Mouse (Mus musculus) CH12.LX (cell line): ENCODE measurements around the gene Aox1. TPM values are rescaled to one million over a fixed set of nuclear protein-coding genes. Genes with fewer than 3 reads are reported as not detected.

Experiments
- DNase-seq: peaks from one replicate; pipeline ENCODE4 v3.0.0-alpha.2; 2013; ENCODE audit errors: extremely low read depth
- H3K27ac ChIP-seq: 2 replicates; pipeline ENCODE4 v1.5.1; 2012; ENCODE audit warnings: low read depth, mild to moderate bottlenecking, control low read depth, moderate library complexity; ENCODE audit not compliant: insufficient read depth
- H3K27me3 ChIP-seq: replicated peaks from 2 replicates; pipeline ENCODE3; 2012; ENCODE audit warnings: inconsistent platforms
- H3K36me3 ChIP-seq, 2 experiments: replicated peaks in 1 of 2; 2 replicates each; pipeline versions ENCODE3 to v1.6.1; 2012; ENCODE audit warnings: inconsistent platforms in 1 of 2, low read length in 1 of 2, mild to moderate bottlenecking in 1 of 2, mixed read lengths in 1 of 2, moderate library complexity in 1 of 2; ENCODE audit not compliant: control insufficient read depth in 1 of 2, insufficient read depth in 1 of 2
- H3K4me1 ChIP-seq, 2 experiments: 2 replicates each; pipeline ENCODE4 v1.6.1; 2012; ENCODE audit warnings: inconsistent platforms in 1 of 2, moderate library complexity in 1 of 2; ENCODE audit not compliant: insufficient read depth in 2 of 2, control insufficient read depth in 1 of 2
- H3K4me2 ChIP-seq: 2 replicates; pipeline ENCODE4 v1.6.1; 2012; ENCODE audit warnings: low read depth, mild to moderate bottlenecking, control low read depth; ENCODE audit not compliant: poor library complexity, insufficient read depth, severe bottlenecking
- H3K4me3 ChIP-seq, 3 experiments: fragments of 150-350 bp in 1 of 3; sonication (generic) in 1 of 3; replicated peaks in 1 of 3; 2 replicates each; pipeline versions ENCODE3 to v1.5.1; 2011 to 2012; ENCODE audit warnings: low read depth in 2 of 3, low read length in 2 of 3, mild to moderate bottlenecking in 2 of 3, moderate library complexity in 2 of 3, control low read depth in 1 of 3, improper control_type of control experiment in 1 of 3, inconsistent platforms in 1 of 3, mixed read lengths in 1 of 3; ENCODE audit not compliant: poor library complexity in 1 of 3
- H3K79me2 ChIP-seq: replicated peaks from 2 replicates; pipeline ENCODE4 v1.6.1; 2012; ENCODE audit warnings: mild to moderate bottlenecking, moderate library complexity; ENCODE audit not compliant: control insufficient read depth, poor library complexity, insufficient read depth, severe bottlenecking; ENCODE audit errors: extremely low read depth
- H3K9ac ChIP-seq: 2 replicates; pipeline ENCODE4 v1.6.1; 2012; ENCODE audit warnings: low read depth, mild to moderate bottlenecking, control low read depth, moderate library complexity; ENCODE audit not compliant: insufficient read depth
- H3K9me3 ChIP-seq: replicated peaks from 2 replicates; pipeline ENCODE3; 2012; ENCODE audit warnings: low read length, inconsistent platforms, mixed read lengths
- CHD1 ChIP-seq: IDR thresholded peaks from 2 replicates; pipeline ENCODE4 v1.6.1; 2012; ENCODE audit warnings: low read depth, low read length, improper control_type of control experiment, inconsistent platforms
- CHD2 ChIP-seq: IDR thresholded peaks from 2 replicates; pipeline ENCODE4 v1.6.1; 2011; ENCODE audit warnings: low read length, improper control_type of control experiment
- E2F4 ChIP-seq: IDR thresholded peaks from 2 replicates; pipeline ENCODE4 v1.6.1; 2011; ENCODE audit warnings: low read depth, low read length, improper control_type of control experiment; ENCODE audit not compliant: insufficient replicate concordance
- ELF1 ChIP-seq: IDR thresholded peaks from 2 replicates; pipeline ENCODE4 v1.6.1; 2014; ENCODE audit warnings: low read depth, mild to moderate bottlenecking, inconsistent platforms, low read length, improper control_type of control experiment
- EP300 ChIP-seq: IDR thresholded peaks from 2 replicates; pipeline ENCODE4 v1.6.1; 2011; ENCODE audit warnings: low read length, improper control_type of control experiment
- ETS1 ChIP-seq: conservative IDR thresholded peaks from 2 replicates; pipeline ENCODE4 v1.6.1; 2012; ENCODE audit warnings: low read depth, mild to moderate bottlenecking, inconsistent platforms, low read length, improper control_type of control experiment, moderate library complexity
- HCFC1 ChIP-seq: IDR thresholded peaks from 2 replicates; pipeline ENCODE4 v1.6.1; 2012; ENCODE audit warnings: low read depth, mild to moderate bottlenecking, inconsistent platforms, low read length, improper control_type of control experiment
- IRF4 ChIP-seq: IDR thresholded peaks from 2 replicates; pipeline ENCODE4 v1.6.1; 2014; ENCODE audit warnings: low read depth, mild to moderate bottlenecking, inconsistent platforms, low read length, improper control_type of control experiment
- MAFK ChIP-seq: IDR thresholded peaks from 2 replicates; pipeline ENCODE4 v1.6.1; 2011; ENCODE audit warnings: low read length, improper control_type of control experiment; ENCODE audit not compliant: insufficient replicate concordance
- MAZ ChIP-seq: IDR thresholded peaks from 2 replicates; pipeline ENCODE4 v1.6.1; 2012; ENCODE audit warnings: low read depth, mild to moderate bottlenecking, inconsistent platforms, low read length, improper control_type of control experiment, moderate library complexity
- MEF2A ChIP-seq: IDR thresholded peaks from 2 replicates; pipeline ENCODE4 v1.6.1; 2014; ENCODE audit warnings: low read depth, mild to moderate bottlenecking, inconsistent platforms, low read length, improper control_type of control experiment, borderline replicate concordance
- MXI1 ChIP-seq: IDR thresholded peaks from 2 replicates; pipeline ENCODE4 v1.6.1; 2011; ENCODE audit warnings: mild to moderate bottlenecking, low read depth, low read length, improper control_type of control experiment
- MYC ChIP-seq: IDR thresholded peaks from 2 replicates; pipeline ENCODE4 v1.6.1; 2011; ENCODE audit warnings: low read depth, mild to moderate bottlenecking, improper control_type of control experiment, low read length
- POLR2A ChIP-seq: IDR thresholded peaks from 2 replicates; pipeline ENCODE4 v1.6.1; 2011; ENCODE audit warnings: low read depth, mild to moderate bottlenecking, improper control_type of control experiment, low read length
- RCOR1 ChIP-seq: conservative IDR thresholded peaks from 2 replicates; pipeline ENCODE4 v1.6.1; 2012; ENCODE audit warnings: low read depth, mild to moderate bottlenecking, inconsistent platforms, low read length, improper control_type of control experiment
- SIN3A ChIP-seq: IDR thresholded peaks from 2 replicates; pipeline ENCODE4 v1.6.1; 2012; ENCODE audit warnings: low read length, improper control_type of control experiment, inconsistent platforms
- SMC3 ChIP-seq: IDR thresholded peaks from 2 replicates; pipeline ENCODE4 v1.6.1; 2011; ENCODE audit warnings: low read depth, low read length, improper control_type of control experiment
- TBP ChIP-seq: conservative IDR thresholded peaks from 2 replicates; pipeline ENCODE4 v1.6.1; 2011; ENCODE audit warnings: low read depth, low read length, improper control_type of control experiment
- TCF12 ChIP-seq: IDR thresholded peaks from 2 replicates; pipeline ENCODE4 v1.6.1; 2014; ENCODE audit warnings: low read depth, mild to moderate bottlenecking, inconsistent platforms, low read length, improper control_type of control experiment
- UBTF ChIP-seq: IDR thresholded peaks from 2 replicates; pipeline ENCODE4 v1.6.1; 2012; ENCODE audit warnings: low read depth, mild to moderate bottlenecking, inconsistent platforms, low read length, improper control_type of control experiment, moderate library complexity
- USF1 ChIP-seq: IDR thresholded peaks from 2 replicates; pipeline ENCODE4 v1.6.1; 2014; ENCODE audit warnings: low read depth, mild to moderate bottlenecking, inconsistent platforms, low read length, improper control_type of control experiment
- ZC3H11A ChIP-seq: IDR thresholded peaks from 2 replicates; pipeline ENCODE4 v1.6.1; 2012; ENCODE audit warnings: low read depth, mild to moderate bottlenecking, inconsistent platforms, low read length, improper control_type of control experiment
- dilution Hi-C: fragments of 300-500 bp; cut with MboI; formaldehyde crosslinking; loops from 2 replicates; pipeline ENCODE4 v1.14.3; 2020; ENCODE audit warnings: low sequenced_read_pairs; ENCODE audit not compliant: extremely low pct_unique_long_range_greater_than_20kb, extremely low pct_ligation_motif_present
- in situ Hi-C: fragments of 300-500 bp; cut with MboI; formaldehyde crosslinking; loops from 3 replicates; pipeline ENCODE4 v1.14.3; 2019; ENCODE audit warnings: low sequenced_read_pairs, low pct_ligation_motif_present, low pct_unique_long_range_greater_than_20kb, mixed read lengths
- polyA plus RNA-seq: library from polyadenylated mRNA; unstranded; fragments of >175 nt; gene quantifications from 2 replicates; pipeline ENCODE4 v1.2.1, GENCODE M21; 2012; ENCODE audit warnings: low read depth; ENCODE audit not compliant: insufficient read length
- total RNA-seq, 2 experiments: library from RNA; depleted of rRNA; stranded (reverse); fragments of 300-350 nt in 1 of 2; fragments of >200 nt in 1 of 2; gene quantifications; 2 replicates each; pipeline ENCODE4 v1.2.3; 2012 to 2014

Gene Aox1
- total and polyA plus RNA-seq, 3 experiments = 0.15 to 0.40 TPM; not detected in 1

DNA sequence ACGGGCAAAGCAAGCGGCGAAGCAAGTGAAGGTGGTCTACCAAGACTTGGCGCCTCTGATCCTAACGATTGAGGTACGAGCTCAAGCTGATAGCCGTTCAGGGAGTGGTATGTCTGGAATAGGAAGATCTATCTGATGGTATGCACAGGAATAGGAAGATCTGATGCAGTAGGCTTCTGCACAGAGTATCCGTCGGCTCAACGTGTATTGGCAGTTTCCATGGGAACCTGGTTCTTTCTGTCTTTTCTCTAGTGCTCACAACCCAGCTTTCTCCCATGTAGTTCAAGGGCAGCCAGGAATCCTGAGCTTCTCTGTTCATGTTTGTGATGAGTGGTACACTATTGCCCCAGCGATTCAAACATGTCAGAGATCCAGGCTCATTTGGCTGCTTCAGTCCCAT, 40.4 kb downstream of the Aox1 start:
- H3K79me2 ChIP-seq = no peaks in the 10 kb centered on the region
- dilution Hi-C loops = no loop called here

DNA sequence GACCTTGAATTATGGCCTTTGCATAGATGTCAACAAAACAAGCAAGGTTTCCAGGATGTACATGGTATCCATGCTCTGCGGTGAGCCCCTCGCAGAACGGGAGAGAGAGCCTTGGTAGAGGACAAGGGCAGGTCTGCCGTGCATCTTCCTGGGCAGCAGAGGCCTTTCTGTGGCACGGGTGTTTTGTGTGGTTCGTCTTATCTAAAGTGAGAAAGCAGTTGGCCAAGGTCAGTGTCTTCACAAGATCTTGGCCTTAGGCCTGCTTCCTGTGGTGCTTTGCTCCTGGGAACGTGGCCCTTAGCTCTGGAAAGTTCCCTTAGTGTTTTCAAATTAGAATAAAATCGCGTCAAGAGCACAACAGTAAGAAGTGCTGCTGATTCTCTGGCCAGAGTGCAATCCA, 41.3 kb downstream of the Aox1 start:
- no peak for DNase-seq
- no peaks in the 10 kb centered on the region for H3K36me3 ChIP-seq
- no peaks in the 10 kb centered on the region for H3K9me3 ChIP-seq
- H3K9ac ChIP-seq = no peak overlapping the region
- no peaks in the 10 kb centered on the region for H3K27me3 ChIP-seq
- H3K27ac ChIP-seq = no peak overlapping the region
- in situ Hi-C loops = no loop called here
- H3K79me2 ChIP-seq = no peaks in the 10 kb centered on the region
- H3K4me2 ChIP-seq = no peak overlapping the region
- no peak overlapping the region for H3K4me3 ChIP-seq
- H3K4me1 ChIP-seq = peaks cover 2 to 10% of the 10 kb centered on the region in 2 experiments; a peak in 3 of 4 replicates
- no peak for TF ChIP-seq UBTF
- TF ChIP-seq, all 38 proteins: peak for 0
- dilution Hi-C loops = no loop called here

More for the DNA sequence above, 40.4 kb downstream of the Aox1 start:
- Histone ChIP-seq H3K4me3 (no peak overlapping the region), H3K9ac (no peak overlapping the region), H3K27me3 (no peaks in the 10 kb centered on the region), H3K36me3 (no peaks in the 10 kb centered on the region), H3K27ac (no peak overlapping the region), H3K4me2 (no peak overlapping the region), H3K4me1 (peaks cover 4 to 17% of the 10 kb centered on the region in 2 experiments; a peak in 3 of 4 replicates), H3K9me3 (no peaks in the 10 kb centered on the region)
- in situ Hi-C loops = no loop called here
- no peak for DNase-seq
- TF ChIP-seq ETS1 (no peak), MAZ (no peak), MEF2A (no peak), CHD2 (no peak), MYC (no peak), EP300 (no peak), TBP (no peak), CHD1 (no peak)

DNA sequence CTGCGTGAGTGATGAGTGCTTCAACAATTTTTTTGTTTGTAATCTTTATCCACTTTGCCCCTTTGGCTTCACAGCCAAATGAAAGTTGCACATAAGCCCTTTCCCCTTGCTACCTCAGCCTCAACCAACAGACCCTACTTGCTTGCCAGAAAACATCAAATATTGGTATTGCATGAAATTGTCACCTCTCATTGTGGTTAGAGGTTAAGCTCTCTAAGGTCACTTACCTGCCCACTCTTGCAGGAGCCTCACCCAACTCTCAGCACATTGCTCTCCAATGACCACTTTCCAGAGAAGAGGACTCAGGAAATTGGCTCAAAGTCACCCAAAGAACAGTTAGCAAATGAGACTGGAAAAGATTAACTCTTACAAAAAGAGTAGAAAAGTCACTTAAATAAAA, 41.8 kb downstream of the Aox1 start:
- Histone ChIP-seq H3K4me2 (no peak overlapping the region), H3K9me3 (no peaks in the 10 kb centered on the region), H3K36me3 (no peaks in the 10 kb centered on the region), H3K27ac (no peak overlapping the region)
- dilution Hi-C loops = no loop called here
- no peak for TF ChIP-seq POLR2A
- TF ChIP-seq SIN3A = no peak
- no peak for TF ChIP-seq TBP
- no peak for TF ChIP-seq MEF2A
- TF ChIP-seq ELF1 = no peak
- no peak for TF ChIP-seq CHD1
- TF ChIP-seq MXI1 = no peak
- no peak for TF ChIP-seq SMC3
- no peak for TF ChIP-seq E2F4
- no peak for TF ChIP-seq USF1
- TF ChIP-seq MAZ = no peak
- no peak for TF ChIP-seq MAFK
- no peak for TF ChIP-seq RCOR1
- no peak for TF ChIP-seq TCF12
- TF ChIP-seq HCFC1 = no peak
- TF ChIP-seq ZC3H11A = no peak
- TF ChIP-seq IRF4 = no peak
- TF ChIP-seq, all 38 proteins: peak for 0
- Histone ChIP-seq H3K9ac (no peak overlapping the region), H3K4me3 (no peak overlapping the region), H3K27me3 (no peaks in the 10 kb centered on the region), H3K79me2 (no peaks in the 10 kb centered on the region), H3K4me1 (peaks cover 2 to 10% of the 10 kb centered on the region in 2 experiments; a peak in 3 of 4 replicates)
- in situ Hi-C loops = no loop called here
- DNase-seq = no peak
